Mouse (Mus musculus): Measurements from ENCODE around the gene Uggt2.

Uggt2 gene

DNA sequence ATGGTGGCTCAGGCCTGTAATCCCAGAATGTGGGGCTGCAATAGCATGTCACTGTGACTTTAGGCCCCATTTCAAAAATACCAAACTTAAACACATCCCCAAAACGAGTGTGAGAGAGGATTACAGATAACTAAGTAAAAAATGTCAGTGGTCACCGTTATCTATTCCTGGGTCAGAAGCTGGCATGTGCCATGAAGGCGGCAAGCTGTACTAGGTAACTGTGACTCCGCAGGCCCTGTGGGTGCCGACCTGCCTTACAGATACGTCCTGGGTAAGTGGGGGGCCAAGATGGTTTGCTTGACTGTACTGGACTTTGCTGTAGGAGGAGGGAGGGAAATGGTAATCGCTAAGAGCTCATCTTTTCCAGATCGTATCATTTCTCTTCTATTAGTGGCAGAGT is 118.3 kb downstream of the Uggt2 start:
- DNase-seq (ENCODE audit: low spot score), result no peak

DNA sequence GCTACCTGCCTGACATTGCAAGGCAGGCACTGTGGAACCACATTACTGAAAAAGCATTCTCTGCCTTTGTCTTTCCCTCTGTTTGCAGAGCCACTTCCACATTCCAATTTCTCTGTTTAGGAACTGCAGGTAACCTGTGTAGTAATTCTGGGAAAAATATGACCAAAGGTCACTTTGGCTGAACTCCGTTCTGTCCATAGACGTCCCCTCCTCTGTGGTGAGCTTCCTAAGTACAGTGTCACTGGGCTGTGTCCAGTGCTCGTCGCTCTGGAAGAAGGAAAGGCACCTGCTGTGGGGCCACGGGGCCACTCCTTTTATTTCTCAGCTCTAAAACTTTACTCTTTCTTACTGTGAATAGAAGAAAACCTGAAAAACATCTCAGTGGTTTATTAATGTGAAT is 118.9 kb downstream of the Uggt2 start:
- no peak for DNase-seq (ENCODE audit: low spot score)

DNA sequence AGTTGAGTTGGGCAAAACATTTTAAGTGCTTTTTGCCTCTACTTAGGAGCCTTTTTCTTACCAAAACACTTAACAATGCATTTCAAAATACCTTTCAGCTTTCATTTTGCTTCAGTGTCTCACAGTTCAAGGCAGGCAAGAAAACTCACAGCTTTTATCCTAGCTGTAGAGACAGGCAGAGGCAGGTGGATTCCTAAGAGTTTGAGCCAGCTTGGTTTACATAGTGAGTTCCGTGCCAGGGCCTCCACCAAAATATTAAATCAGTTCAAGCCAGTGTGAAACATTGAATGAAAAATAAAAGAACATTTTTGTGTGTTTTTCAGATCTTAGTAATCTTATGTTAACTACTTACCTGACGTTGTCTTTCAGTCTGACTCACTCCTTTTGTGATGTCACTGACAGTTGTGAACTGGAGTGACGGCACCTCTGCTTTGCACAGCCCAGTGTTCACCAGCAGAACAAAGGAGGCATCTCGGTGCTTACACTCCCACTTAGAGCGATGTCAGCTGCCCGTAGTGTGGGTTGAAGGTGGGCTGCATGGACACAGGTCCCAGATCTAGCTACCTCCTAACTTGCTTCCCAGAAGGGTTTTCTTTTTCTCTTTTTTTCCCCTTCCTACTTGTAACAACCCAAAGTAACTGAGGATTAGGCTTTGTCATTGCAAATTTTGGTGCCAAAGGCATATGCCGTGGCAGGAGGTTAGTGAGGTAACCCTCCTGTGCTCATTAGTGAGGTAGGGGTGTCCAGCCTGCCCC is 119.5 kb downstream of the Uggt2 start:
- no peak for DNase-seq (ENCODE audit: low spot score)

DNA sequence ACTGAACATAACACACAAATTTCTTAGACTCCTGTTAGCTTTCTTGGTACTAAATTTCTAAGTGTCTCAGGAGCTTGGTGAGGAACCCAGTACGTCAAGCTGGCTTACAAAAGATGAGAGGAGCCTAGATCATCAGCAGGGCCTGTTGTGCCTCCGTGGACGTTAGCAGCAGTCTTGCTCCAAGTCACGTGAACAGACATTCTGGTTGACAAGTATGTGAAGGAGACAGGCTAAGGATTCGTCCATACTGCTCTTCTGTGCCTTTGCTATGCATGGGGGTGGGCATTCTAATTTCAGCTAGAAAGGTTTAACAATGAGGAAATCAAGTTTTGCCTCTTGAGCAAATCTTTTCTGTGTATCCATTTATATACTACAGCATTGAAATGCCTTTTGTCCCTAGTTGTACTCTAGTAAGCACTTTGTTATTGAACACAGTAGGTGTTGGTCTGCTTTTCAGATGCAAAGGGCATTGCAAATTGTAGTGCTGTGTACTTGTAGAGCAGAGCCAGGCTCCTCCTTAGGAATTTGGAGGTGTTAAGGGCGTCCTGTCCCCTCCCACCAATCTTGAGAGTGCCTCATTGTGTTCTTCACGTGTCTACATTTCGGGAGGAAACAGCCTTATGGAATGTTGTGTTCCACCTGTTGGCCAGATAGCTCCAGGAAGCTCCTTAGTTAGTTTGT is 122.0 kb downstream of the Uggt2 start:
- DNase-seq (ENCODE audit: low spot score), result no peak

DNA sequence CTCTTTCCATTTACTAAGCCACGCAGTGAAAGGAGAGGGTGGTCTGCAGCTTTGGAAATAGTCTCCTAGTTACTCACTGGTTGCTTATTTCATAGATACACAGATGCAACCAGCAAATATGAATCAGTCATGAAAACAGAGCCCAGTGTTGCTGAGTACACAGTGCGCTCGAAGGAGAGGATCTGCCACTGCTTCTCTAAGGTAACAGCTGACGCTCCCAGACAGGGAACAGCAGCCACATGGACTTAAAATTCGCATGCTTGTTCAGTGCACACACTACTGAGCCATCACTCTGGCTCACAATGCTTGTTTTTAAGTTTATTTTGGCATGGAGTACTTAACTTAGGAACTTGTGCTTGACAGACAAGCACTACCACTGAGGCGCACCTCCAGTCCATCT is 127.0 kb downstream of the Uggt2 start:
- DNase-seq (ENCODE audit: low spot score), result no peak

DNA sequence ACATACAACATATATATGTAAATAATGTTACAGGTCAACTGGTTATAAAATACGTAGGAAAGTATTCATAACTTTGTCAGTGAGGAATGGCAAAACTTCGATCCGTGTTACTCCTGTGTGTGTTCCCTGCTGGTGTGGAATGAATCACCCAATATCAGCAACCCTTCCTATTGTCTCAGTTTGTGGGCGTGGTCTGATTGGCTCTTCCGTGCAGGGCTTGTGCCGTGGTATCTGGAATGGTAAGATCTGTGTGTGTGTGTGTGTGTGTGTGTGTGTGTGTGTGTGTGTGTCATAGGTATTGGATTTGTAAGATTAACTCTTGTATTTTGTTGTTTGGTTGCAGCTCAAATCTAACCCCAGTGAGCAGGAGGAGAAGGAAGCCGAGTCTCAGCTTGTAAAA is 131.6 kb downstream of the Uggt2 start:
- no peak for DNase-seq (ENCODE audit: low spot score)

DNA sequence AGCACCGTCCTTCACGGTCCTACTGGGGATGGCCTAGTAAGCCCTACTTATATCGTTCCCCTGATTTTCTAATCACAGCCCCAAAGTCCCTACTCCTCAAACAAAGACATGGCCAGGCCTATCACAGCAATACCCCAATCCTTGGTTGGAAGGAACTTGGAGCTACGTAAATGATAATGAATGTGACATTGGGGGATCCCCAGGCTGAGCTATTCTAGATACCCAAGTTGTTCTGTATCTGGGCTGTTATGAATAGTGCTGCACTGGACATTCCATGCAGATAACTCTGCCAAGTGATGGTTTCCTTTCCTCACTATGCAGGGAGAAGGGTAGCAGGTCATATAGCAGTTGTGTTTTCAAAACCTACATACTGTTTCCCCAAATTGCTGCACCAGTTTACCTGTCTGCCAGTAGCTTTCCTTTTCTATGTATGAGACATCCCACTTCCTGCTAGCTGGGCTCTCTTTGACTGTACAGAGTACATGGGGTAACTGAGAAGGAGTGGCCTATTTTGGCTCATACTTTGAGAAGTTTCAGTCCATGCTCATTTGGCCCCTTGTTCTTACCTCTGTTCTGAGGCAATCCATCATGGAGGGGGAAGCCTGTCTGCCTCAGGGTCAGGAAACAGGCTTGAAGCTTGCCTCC is 133.8 kb downstream of the Uggt2 start:
- no peak for DNase-seq (ENCODE audit: low spot score)

DNA sequence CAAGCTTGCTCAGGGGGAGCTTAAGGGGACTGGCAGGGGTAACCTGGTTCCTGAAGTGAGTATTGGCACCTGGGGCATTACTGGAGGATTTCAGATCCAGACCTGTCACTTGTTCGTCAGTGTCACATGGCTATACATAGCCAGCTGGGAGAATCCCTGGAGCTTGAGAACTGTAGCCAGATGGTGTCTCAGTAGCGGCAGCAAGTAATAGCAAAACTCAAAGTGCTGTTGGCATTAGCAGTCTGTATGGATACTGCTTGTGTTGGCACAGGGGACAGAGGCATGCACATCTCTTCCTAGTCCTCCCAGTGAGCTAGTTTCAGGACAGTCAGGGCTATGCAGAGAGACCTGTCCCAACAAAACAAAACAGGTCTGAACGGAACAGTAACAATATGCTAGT is 141.2 kb downstream of the Uggt2 start:
- DNase-seq (ENCODE audit: low spot score), result no peak

DNA sequence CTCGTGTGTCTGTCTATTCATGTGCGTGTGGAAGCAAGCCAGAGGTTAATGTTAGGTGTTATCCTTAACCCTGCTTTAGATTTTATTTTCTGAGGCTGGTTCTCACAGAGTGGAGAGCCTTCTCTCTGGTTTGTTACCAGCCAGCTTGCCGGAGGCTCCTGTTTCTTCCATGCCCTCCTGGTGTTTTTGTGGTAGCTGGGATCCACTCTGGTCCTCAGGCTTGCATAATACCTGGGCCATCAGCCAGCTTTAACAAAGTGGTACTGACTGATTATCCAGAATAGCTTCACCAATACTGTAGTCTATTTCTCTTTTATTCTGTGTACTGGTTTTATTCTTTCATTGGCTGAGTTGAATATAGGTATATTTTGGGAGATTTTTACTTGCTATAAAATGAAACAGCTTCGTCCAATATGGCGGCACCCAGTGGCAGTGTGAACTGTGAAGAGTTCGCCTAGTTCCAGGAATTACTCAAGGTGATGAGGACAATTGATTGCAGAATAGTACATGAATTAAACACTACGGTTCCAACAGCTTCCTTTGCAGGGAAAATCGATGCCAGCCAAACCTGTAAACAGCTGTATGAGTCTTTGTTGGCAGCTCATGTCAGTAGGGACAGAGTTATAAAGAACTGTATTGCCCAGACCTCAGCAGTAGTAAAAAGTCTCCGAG is 147.2 kb downstream of the Uggt2 start:
- no peak for DNase-seq (ENCODE audit: low spot score)

DNA sequence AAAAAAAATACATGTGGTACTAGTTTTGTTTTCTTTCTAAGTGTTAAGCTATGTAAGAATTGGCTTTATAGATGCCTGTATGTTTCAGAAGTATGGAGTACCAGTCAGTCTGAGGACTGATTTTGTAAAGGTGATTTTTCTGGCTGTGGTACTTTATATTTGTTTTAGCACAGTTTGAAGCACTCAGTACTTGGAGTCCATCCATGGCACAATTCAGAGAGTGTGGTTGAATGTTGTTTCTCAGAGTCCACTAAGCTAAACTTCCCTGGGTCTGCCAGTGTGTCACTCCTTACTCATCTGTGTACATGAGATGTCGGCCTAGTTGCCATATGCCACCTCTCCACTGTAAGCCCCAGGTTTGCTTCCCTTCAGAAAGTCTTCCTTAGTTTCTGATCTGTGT is 150.4 kb downstream of the Uggt2 start:
- no peak for DNase-seq (ENCODE audit: low spot score)

DNA sequence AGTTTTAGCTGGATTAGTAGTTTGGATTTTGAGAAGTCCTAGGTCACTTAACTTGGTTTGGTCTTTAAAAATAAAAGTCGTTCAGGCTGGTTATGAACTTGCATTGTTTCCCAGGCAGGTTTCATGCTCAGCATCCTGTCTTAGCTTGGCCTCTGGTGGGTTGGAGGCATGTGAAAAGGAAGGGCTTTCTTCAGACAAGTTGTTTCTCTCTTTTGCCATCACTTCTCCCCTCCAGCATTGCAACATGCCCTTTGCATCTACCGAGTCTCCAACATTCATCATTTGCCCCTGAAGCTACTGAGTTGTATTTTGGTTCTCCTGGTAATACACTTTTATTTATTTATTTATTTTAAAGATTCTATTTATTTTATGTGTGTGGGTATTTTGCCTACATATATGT is 154.5 kb downstream of the Uggt2 start:
- DNase-seq (ENCODE audit: low spot score), result no peak

DNA sequence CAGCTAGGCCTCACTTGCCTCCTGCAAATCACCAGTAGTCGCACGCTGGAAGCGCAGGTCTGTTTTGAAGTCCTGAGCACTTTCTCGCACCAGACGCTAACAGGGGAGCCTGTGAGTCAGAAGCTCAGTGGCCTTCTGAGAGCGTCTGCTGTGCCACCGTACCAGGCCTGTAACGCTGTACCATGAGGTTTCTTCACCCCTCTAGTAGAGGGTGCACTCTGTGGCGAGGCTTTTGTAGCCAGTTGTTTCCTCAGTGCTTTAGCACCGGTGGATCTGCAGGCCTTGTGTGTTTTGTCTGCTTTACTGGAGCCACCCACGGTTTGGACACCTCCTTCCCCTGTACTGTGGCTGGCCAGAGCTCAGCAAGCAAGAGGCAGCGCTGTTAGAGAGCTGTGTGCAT is 157.2 kb downstream of the Uggt2 start:
- DNase-seq (ENCODE audit: low spot score), result no peak

DNA sequence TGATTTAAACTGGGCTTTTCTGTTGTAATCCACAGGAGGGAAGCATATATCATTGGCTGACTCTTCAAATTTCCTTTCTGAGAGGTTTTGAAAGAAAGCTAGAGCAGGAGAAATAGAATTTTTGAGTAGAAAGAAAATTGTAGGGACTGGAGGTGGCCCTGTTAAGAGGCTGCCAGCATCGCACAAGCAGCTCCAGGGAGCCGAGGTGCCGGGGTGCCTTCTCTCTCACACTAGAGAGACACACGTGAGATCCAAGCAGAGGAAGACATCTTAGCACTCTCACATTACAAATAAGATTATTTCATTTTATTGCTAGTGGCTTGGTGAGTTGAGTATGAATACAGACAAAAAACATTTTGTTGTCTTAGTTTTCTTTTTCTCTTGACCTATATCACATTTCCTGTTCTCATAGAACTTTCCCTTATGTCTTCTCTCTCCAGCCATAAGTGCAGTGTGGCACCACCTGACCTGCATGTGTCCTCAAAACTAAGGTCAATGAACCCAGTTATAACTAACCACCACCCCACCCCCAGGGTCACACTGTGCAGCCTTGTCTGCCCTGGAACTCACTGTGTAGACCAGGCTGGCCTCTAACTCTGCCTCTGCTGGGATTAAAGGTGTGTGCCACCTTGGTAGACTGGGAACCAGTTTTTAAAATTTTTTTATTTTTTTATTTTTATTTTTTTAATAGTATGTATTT is 158.3 kb downstream of the Uggt2 start:
- no peak for DNase-seq (ENCODE audit: low spot score)

DNA sequence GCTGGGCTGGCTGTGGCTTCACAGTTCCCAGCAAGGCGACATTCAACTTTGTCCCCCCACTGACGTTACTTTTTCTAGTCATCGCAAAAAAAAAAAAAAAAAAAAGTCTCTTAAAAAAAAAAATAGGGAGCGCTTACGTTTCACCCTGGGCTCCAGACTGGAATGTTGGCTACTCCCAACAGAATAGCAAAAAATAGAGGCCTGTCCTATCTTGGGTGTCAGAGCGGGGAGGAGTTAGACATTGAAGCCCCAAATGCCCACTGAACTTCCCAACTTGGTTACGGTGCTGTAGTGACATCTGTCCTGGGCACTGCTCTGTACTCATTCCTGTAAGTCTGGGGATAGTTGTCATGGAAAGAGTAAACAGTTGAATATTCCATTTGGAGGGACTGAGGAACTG is 160.7 kb downstream of the Uggt2 start:
- peak; percentile 66 for DNase-seq (ENCODE audit: low spot score)

DNA sequence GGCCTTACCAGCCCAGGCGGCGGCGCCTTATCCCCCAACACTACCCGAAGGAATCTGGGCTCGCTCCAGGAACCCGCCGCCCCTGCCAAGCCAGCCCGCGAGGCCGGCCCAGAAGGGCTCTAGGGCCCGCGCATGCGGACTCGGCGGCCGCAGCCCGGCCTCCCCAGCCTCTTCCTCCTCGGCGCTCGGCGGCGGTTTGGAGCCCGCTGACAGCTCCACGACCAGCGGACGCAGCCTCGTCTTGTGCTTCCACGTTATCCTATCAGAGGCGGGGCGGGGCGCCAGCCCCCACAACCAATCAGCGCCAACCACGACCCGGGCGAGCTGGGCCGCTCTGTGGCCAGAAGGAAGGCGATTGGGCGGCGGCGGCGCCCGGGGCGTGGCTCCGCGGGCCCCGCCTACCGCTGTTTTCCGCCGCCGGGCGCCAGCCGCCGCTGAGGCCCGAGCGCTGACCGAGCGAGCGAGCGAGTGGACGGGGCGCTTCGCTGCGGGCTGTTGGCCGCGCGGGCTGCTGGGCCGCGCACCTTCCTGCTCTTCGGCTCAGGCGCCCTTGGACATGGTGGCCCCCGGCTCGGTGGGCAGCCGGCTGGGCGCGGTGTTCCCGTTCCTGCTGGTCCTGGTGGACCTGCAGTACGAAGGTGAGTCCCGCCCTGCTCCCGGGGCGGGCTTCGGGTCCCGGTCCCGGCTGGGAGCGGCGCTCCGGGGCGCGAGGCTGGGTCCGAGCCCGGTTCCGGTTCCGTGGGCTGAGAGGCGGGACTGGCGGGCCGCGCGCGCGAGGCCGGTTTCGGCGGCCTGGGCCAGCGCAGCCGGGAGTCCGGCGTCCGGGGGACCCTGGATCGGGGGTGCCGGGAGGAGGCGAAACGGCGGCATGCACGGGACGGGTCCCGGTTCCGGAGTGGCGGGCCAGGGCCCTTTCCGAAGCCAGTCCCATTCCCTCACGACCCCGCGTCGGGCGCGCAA is 161.4 kb downstream of the Uggt2 start, which contains the start of gene Dnajc3:
Dnajc3 (plus strand) TSS at position 444 of the 960 bp plus-strand sequence.
- DNase-seq (ENCODE audit: low spot score), result peak; percentile 97

DNA sequence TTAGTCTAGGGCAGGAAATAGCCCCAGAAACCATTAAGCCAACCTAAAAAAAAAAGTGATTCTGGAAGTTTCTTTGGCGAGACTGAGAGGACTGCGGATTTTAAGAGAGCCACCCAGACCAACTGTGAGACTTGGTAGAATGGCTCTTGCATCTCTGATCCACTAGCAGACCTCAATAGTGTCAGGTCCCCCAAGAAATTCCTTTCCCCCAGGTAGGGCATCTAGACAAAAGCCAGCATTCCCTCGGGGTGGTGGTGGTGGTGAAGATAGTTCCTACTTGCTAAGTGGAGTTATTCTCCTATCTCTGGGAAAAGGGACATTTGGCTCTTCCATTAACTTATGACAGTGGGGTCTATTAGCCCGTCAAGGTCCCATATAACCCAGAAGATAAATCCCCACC is 162.3 kb downstream of the Uggt2 start:
- no peak for DNase-seq (ENCODE audit: low spot score)

DNA sequence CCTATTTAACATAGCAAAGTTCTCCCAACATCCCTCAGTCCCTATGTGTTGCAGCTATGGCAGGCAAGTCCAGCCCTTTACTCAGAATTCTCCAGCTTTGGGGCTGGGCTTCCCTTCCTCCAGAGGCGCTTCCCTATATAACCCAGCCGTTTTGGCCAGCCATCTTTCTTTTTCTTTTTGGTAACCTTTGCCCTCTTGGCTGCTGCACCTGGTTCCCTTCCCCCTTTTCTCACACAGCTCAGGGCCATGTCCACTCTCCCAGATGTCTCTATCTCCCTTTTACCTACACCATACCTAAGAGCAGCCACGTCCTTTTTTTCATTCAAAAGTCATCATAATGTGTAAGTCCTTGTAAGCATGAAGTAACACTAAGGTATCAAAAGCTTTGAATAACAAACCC is 163.0 kb downstream of the Uggt2 start:
- no peak for DNase-seq (ENCODE audit: low spot score)
